8 mouse cellular contexts compared by ENCODE assay signal in genomic region chr10:24711480-24712366, GRCm38 (mm10). TPM values are rescaled to one million over a fixed set of nuclear protein-coding genes. Genes with fewer than 3 reads are reported as not detected.
DNase-seq lines count a peak whose midpoint lies in the region; ATAC-seq and TF ChIP-seq lines count a peak whose summit lies in the region.

Gene Enpp1 (minus strand): TSS chr10:24712159.

- no peak for TF ChIP-seq EP300 in MEL (IDR thresholded peaks at IDR 0.05; ENCODE audit: low read depth in 1 of 2, low read length in 2 of 2)

- no peak for TF ChIP-seq RAD21 in MEL (IDR thresholded peaks at IDR 0.05; ENCODE audit: low read depth, low read length)

- WGBS in forebrain, embryonic 16.5 days: under 1% methylated on average over 63 of the region's 79 CpGs
- under 1% methylated on average over 79 of the region's 79 CpGs for WGBS in hindbrain, embryonic 10.5 days

- no peaks in the 10 kb centered on the region; a peak in 2 of 4 replicates for H3K27me3 ChIP-seq in MEL (ENCODE audit: control insufficient read depth in 1 of 2, insufficient read depth in 2 of 2, low read length in 2 of 2)
- H3K27me3 ChIP-seq in forebrain, embryonic 16.5 days (replicated peaks; ENCODE audit: control insufficient read depth, insufficient read depth, low read length): no peaks in the 10 kb centered on the region
- peaks cover 54% of the 10 kb centered on the region for H3K27me3 ChIP-seq in hindbrain, embryonic 10.5 days (ENCODE audit: insufficient read depth, poor library complexity, severe bottlenecking)

- H3K4me1 ChIP-seq in MEL (ENCODE audit: control insufficient read depth in 1 of 2, insufficient read depth in 2 of 2, low read length in 2 of 2): 0 out of 4 replicates have a peak, but pooled peaks cover 0 to 5% of the 10 kb centered on the region in 2 experiments
- peaks cover 7% of the 10 kb centered on the region for H3K4me1 ChIP-seq in forebrain, embryonic 16.5 days (replicated peaks; ENCODE audit: control insufficient read depth, insufficient read depth, low read length)
- H3K4me1 ChIP-seq in hindbrain, embryonic 10.5 days (replicated peaks): peaks cover 15% of the 10 kb centered on the region

- peak within 1 kb of the TSS; percentile 42 for H3K9ac ChIP-seq in MEL (ENCODE audit: control insufficient read depth, low read depth, low read length, poor library complexity, severe bottlenecking)
- H3K9ac ChIP-seq in forebrain, embryonic 16.5 days (replicated peaks; ENCODE audit: low read depth, low read length): peak within 1 kb of the TSS; percentile 71

- no peak for TF ChIP-seq CTCF in MEL (IDR thresholded peaks at IDR 0.05 in 2 of 3, conservative IDR thresholded peaks at IDR 0.05 in 1 of 3; ENCODE audit: control insufficient read depth in 1 of 3, insufficient read depth in 1 of 3, low read depth in 2 of 3, low read length in 3 of 3, poor library complexity in 1 of 3, severe bottlenecking in 1 of 3)

- no peaks in the 10 kb centered on the region for H3K9me3 ChIP-seq in MEL (replicated peaks; ENCODE audit: insufficient read depth, low read length)
- no peaks in the 10 kb centered on the region for H3K9me3 ChIP-seq in forebrain, embryonic 16.5 days (ENCODE audit: control insufficient read depth, low read length)
- H3K9me3 ChIP-seq in hindbrain, embryonic 10.5 days: no peaks in the 10 kb centered on the region

- H3K27ac ChIP-seq in MEL (ENCODE audit: control insufficient read depth, low read depth, low read length): no peak within 1 kb of the TSS
- no peak within 1 kb of the TSS for H3K27ac ChIP-seq in forebrain, embryonic 16.5 days (ENCODE audit: low read length)
- H3K27ac ChIP-seq in hindbrain, embryonic 10.5 days: peak within 1 kb of the TSS; percentile 79

- H3K36me3 ChIP-seq in MEL (ENCODE audit: control insufficient read depth in 1 of 2, insufficient read depth in 2 of 2, low read length in 2 of 2): no peaks in the 10 kb centered on the region
- H3K36me3 ChIP-seq in forebrain, embryonic 16.5 days (ENCODE audit: control insufficient read depth, insufficient read depth): no peaks in the 10 kb centered on the region
- H3K36me3 ChIP-seq in hindbrain, embryonic 10.5 days: no peaks in the 10 kb centered on the region

- no peaks in the 10 kb centered on the region for H3K79me2 ChIP-seq in MEL (ENCODE audit: control insufficient read depth, insufficient read depth, low read length, poor library complexity)

- peak; percentile 24 for DNase-seq in MEL (ENCODE audit: low read depth, low spot score)
- DNase-seq in cerebellum, adult 11-12 months: peak; percentile 14
- peak; percentile 66 for DNase-seq in hindbrain, embryonic 10.5 days (ENCODE audit: low spot score)
- peak; percentile 15 to 20 for DNase-seq in layer of hippocampus, postnatal 25 days (ENCODE audit: extremely low spot score in 1 of 2, low spot score in 1 of 2)
- peak; percentile 9 for DNase-seq in retina, postnatal 7 days (ENCODE audit: low read depth, low spot score)
- peak; percentile 72 for DNase-seq in thymus, postnatal 4 days

- H3K4me2 ChIP-seq in forebrain, embryonic 16.5 days (ENCODE audit: low read length): peak within 1 kb of the TSS; percentile 100

- H3K4me3 ChIP-seq in MEL (ENCODE audit: control insufficient read depth in 1 of 2, insufficient read depth in 1 of 2, low read depth in 2 of 2, low read length in 2 of 2): peak within 1 kb of the TSS; percentile 62 to 67
- peak within 1 kb of the TSS; percentile 73 for H3K4me3 ChIP-seq in forebrain, embryonic 16.5 days (replicated peaks; ENCODE audit: low read length)
- peak within 1 kb of the TSS; percentile 78 for H3K4me3 ChIP-seq in hindbrain, embryonic 10.5 days

- no peak for TF ChIP-seq POLR2A in MEL (IDR thresholded peaks at IDR 0.05; ENCODE audit: control insufficient read depth in 1 of 2, insufficient read depth in 1 of 2, low read depth in 1 of 2, low read length in 2 of 2, poor library complexity in 1 of 2)

- ATAC-seq in forebrain, embryonic 16.5 days: peak; percentile 78
- peak; percentile 70 for ATAC-seq in megakaryocyte, adult 5-6 weeks (ENCODE audit: poor library complexity, severe bottlenecking)

TF ChIP-seq in MEL, 35 proteins besides CTCF, POLR2A, EP300 and RAD21:
- TF ChIP-seq SMC3 (IDR thresholded peaks at IDR 0.05; ENCODE audit: low read depth, low read length): no peak
- no peak for TF ChIP-seq UBTF (IDR thresholded peaks at IDR 0.05; ENCODE audit: borderline replicate concordance, insufficient read depth, low read depth, low read length)
- TF ChIP-seq MYB (IDR thresholded peaks at IDR 0.05; ENCODE audit: low read depth, low read length): no peak
- no peak for TF ChIP-seq KAT2A (conservative IDR thresholded peaks at IDR 0.05; ENCODE audit: low read depth, low read length)
- no peak for TF ChIP-seq ZC3H11A (IDR thresholded peaks at IDR 0.05; ENCODE audit: low read depth, low read length)
- no peak for TF ChIP-seq TCF12 (IDR thresholded peaks at IDR 0.05; ENCODE audit: low read depth, low read length)
- TF ChIP-seq POLR2AphosphoS2 (IDR thresholded peaks at IDR 0.05; ENCODE audit: low read length): no peak
- TF ChIP-seq JUND (IDR thresholded peaks at IDR 0.05; ENCODE audit: low read depth, low read length): no peak
- TF ChIP-seq RCOR1 (IDR thresholded peaks at IDR 0.05; ENCODE audit: low read depth, low read length): no peak
- no peak for TF ChIP-seq NRF1 (IDR thresholded peaks at IDR 0.05; ENCODE audit: insufficient read depth, low read depth, low read length, poor library complexity, severe bottlenecking)
- TF ChIP-seq NELFE (IDR thresholded peaks at IDR 0.05; ENCODE audit: low read depth, low read length): no peak
- TF ChIP-seq MAZ (IDR thresholded peaks at IDR 0.05; ENCODE audit: low read depth, low read length): no peak
- TF ChIP-seq GABPA (IDR thresholded peaks at IDR 0.05; ENCODE audit: low read depth, low read length): no peak
- no peak for TF ChIP-seq USF1 (IDR thresholded peaks at IDR 0.05; ENCODE audit: low read depth, low read length)
- no peak for TF ChIP-seq E2F4 (IDR thresholded peaks at IDR 0.05; ENCODE audit: borderline replicate concordance, low read depth, low read length)
- TF ChIP-seq MEF2A (IDR thresholded peaks at IDR 0.05; ENCODE audit: extremely low read depth, insufficient replicate concordance, low read depth, low read length, poor library complexity, severe bottlenecking): no peak
- TF ChIP-seq ZMIZ1 (IDR thresholded peaks at IDR 0.05; ENCODE audit: low read depth, low read length): no peak
- TF ChIP-seq BHLHE40 (IDR thresholded peaks at IDR 0.05; ENCODE audit: borderline replicate concordance, low read depth, low read length): no peak
- no peak for TF ChIP-seq ETS1 (IDR thresholded peaks at IDR 0.05; ENCODE audit: low read depth, low read length)
- TF ChIP-seq GATA1 (IDR thresholded peaks at IDR 0.05; ENCODE audit: low read depth, low read length): no peak

RNA-seq across cellular contexts. Expression of gene Enpp1, which starts in this region (rescaled TPM):
- total RNA-seq in MEL (2012; rRNA removed): 0.07 and 0.12 TPM in 2 replicates
- under 1 TPM in 1 of 2 experiments, not detected in 1; 0.15 TPM for polyA plus RNA-seq in MEL (2012; ENCODE audit: insufficient read depth in 1 of 2, insufficient read length in 2 of 2, low read depth in 1 of 2, low replicate concordance in 2 of 2, missing spikeins in 1 of 2)
- polyA plus RNA-seq in forebrain, embryonic 16.5 days (2015; fragmentation: Nextera tagmentation; extraction: Ambion mirVana): 0.99 and 2.3 TPM in 2 replicates
- polyA plus RNA-seq in hindbrain, embryonic 10.5 days (2016; fragmentation: Nextera tagmentation; extraction: Ambion mirVana): 0.44 and 0.52 TPM in 2 replicates
- 1 to 10 TPM; 3.3 TPM for total RNA-seq in layer of hippocampus, postnatal 25 days (2021)
- 0.64 and 0.83 TPM in 2 replicates for total RNA-seq in megakaryocyte, adult 5-6 weeks (2015)
- total RNA-seq in megakaryocyte, adult 5-6 weeks (2017): 0.26 and 1.2 TPM in 2 replicates

Comparison
In these comparisons a context has a peak if more than half of its experiments do, and no peak if none do; other contexts are left out.
1. Peak in DNase-seq, H3K4me3 ChIP-seq and H3K9ac ChIP-seq in MEL; RNA of the gene not detected or under 1 TPM.
2. Peak in DNase-seq, H3K4me3 ChIP-seq and H3K27ac ChIP-seq in hindbrain, embryonic 10.5 days; RNA of the gene not detected or under 1 TPM.
3. DNase-seq: peak in every context shown above with its lines; median percentile 72 in thymus, postnatal 4 days; 66 in hindbrain, embryonic 10.5 days; 24 in MEL; 18 in layer of hippocampus, postnatal 25 days; 14 in cerebellum, adult 11-12 months; 9 in retina, postnatal 7 days.